Mouse (Mus musculus) heart, adult 2 months (tissue): Measurements from ENCODE around the gene Ankrd27.

Source experiments
- CTCF ChIP-seq: fragments of 200-600 bp; IDR thresholded peaks from 2 replicates; pipeline ENCODE4 v1.8.1; 2022; ENCODE audit warnings: antibody characterized with exemption, mild to moderate bottlenecking, moderate library complexity
- POLR2A ChIP-seq: fragments of 200-500 bp; IDR thresholded peaks from 2 replicates; pipeline ENCODE4 v1.6.1; 2011; ENCODE audit warnings: mild to moderate bottlenecking, low read depth, low read length, control low read depth; ENCODE audit not compliant: insufficient read depth

DNA sequence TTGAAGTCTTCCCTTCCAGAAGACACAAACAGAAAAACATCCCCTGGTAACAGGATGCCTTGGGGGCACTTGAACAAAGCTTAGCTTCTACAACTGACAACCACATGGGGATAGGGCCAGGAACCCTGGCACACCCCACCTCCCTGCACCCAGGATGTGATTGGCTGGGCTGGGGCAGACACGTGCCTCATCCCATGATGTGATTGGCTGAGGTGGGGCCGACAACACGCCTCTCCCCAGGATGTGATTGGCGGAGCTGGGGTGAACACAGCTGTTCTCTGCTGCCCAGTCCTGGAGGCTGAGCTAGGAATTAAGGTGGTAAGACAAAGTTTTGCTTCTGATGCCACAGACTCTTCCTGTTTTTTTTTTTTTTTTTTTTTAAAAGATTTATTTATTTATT lies 92.9 kb downstream of the Ankrd27 start:
- no peak for TF ChIP-seq CTCF
- no peak for TF ChIP-seq POLR2A
